Mouse (Mus musculus) liver, postnatal 0 days (tissue): ENCODE measurements at regions not wholly inside any gene's neighbourhood (a gene's known extent, or its start where the extent isn't known, plus 50 kb on each side); places are given as distances from the start of the nearest gene placed in this dataset.
"Not testable (repeated sequence)": the region's sequence is repeated elsewhere in the genome, so short reads cannot be mapped to it uniquely, and the experiment has no call there.

Source experiments
- CTCF ChIP-seq: sonication (generic); IDR thresholded peaks from 2 replicates; pipeline ENCODE4 v1.5.1; 2016; ENCODE audit warnings: antibody characterized with exemption, low read depth
- EP300 ChIP-seq: IDR thresholded peaks from 2 replicates; pipeline ENCODE4 v1.6.1; 2016; ENCODE audit warnings: antibody characterized with exemption, low read depth, mild to moderate bottlenecking

DNA sequence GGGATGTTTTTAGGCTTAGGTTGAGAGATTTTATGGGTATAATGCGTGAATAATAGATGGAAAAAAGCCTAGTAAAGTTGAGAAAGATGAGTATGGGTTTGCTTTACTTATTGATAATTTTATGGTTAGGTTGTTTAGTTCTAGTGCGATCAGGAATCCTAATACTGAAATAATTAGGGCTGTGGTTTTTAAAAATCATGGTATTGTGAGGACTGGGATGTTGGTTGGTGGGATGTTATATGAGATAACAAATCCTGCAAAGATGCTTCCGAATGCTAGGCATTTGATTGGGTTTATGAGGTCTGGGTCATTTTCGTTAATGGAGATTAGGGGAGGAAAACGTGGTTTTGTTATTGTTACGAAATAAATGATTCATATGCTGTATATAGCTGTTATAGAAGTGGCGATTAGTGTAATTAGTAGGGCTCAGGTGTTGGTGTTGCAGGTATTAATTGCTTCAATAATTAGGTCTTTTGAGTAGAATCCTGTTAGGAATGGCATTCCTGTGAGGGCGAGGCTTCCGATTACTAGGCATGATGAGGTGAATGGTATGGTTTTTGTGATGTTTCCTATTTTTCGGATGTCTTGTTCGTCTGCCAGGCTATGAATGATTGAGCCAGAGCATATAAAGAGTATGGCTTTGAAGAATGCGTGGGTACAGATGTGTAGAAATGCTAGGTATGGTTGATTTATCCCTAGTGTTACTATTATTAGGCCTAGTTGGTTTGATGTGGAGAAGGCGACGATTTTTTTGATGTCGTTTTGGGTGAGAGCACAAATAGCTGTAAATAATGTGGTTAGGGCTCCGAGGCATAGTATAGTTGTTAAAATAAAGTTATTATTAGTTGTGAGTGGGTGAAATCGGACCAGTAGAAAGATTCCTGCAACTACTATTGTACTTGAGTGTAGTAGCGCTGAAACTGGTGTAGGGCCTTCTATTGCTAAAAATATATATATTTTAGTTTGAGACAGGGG, 62.3 kb upstream of the Ccnh start:
- TF ChIP-seq CTCF, EP300: not testable (repeated sequence)
